Mouse (Mus musculus) C2C12 (cell line): Measurements from ENCODE around the gene Gabarap. TPM values are rescaled to one million over a fixed set of nuclear protein-coding genes. Genes with fewer than 3 reads are reported as not detected.
A peak's percentile ranks its signal among the peaks of the same experiment; 100 is the strongest.
"Not testable (repeated sequence)": the region's sequence is repeated elsewhere in the genome, so short reads cannot be mapped to it uniquely, and the experiment has no call there.

Experiments
- H3K27me3 ChIP-seq: one replicate; pipeline ENCODE4 v1.6.1; 2011; ENCODE audit not compliant: control insufficient read depth, insufficient read depth, insufficient read length
- H3K36me3 ChIP-seq: one replicate; pipeline ENCODE4 v1.6.1; 2011; ENCODE audit not compliant: control insufficient read depth, insufficient read depth
- H3K4me3 ChIP-seq: one replicate; pipeline ENCODE4 v1.5.1; 2011; ENCODE audit warnings: mild to moderate bottlenecking, control low read depth; ENCODE audit not compliant: poor library complexity, insufficient read depth, severe bottlenecking
- H3K79me2 ChIP-seq: one replicate; pipeline ENCODE4 v1.6.1; 2011; ENCODE audit not compliant: control insufficient read depth, insufficient read depth
- H3K79me3 ChIP-seq: one replicate; pipeline ENCODE4 v1.6.1; 2011; ENCODE audit warnings: low read depth, control low read depth
- H3ac ChIP-seq: one replicate; pipeline ENCODE3; 2011; ENCODE audit warnings: low read depth; ENCODE audit not compliant: control insufficient read depth, insufficient read length
- CEBPB ChIP-seq: IDR thresholded peaks from one replicate; pipeline ENCODE4 v1.6.1; 2011; ENCODE audit warnings: low read depth, mild to moderate bottlenecking, control low read depth, moderate library complexity
- CTCF ChIP-seq: IDR thresholded peaks from one replicate; pipeline ENCODE4 v1.5.1; 2011; ENCODE audit not compliant: control insufficient read depth, insufficient read depth, insufficient read length
- FOSL1 ChIP-seq: IDR thresholded peaks from one replicate; pipeline ENCODE4 v1.8.0; 2011; ENCODE audit warnings: mild to moderate bottlenecking, low read length; ENCODE audit not compliant: poor library complexity, insufficient read depth, severe bottlenecking
- MAX ChIP-seq: IDR thresholded peaks from one replicate; pipeline ENCODE4 v1.6.1; 2011; ENCODE audit warnings: mild to moderate bottlenecking, control low read depth
- MYOD1 ChIP-seq: IDR thresholded peaks from one replicate; pipeline ENCODE4 v1.6.1; 2011; ENCODE audit warnings: low read depth; ENCODE audit not compliant: control insufficient read depth, insufficient read length
- MYOG ChIP-seq: IDR thresholded peaks from one replicate; pipeline ENCODE4 v1.6.1; 2011; ENCODE audit not compliant: control insufficient read depth, insufficient read length; ENCODE audit errors: extremely low read depth
- USF1 ChIP-seq: IDR thresholded peaks from one replicate; pipeline ENCODE4 v1.6.1; 2011; ENCODE audit warnings: low read depth, mild to moderate bottlenecking, control low read depth, moderate library complexity
- polyA plus RNA-seq: library from polyadenylated mRNA; unstranded; fragments of >200 nt; fragmentation: generic; extraction: Trizol; gene quantifications from one replicate; pipeline ENCODE4 v1.2.1, GENCODE M21; 2012; ENCODE audit warnings: missing spikeins

The Gabarap gene
- polyA plus RNA-seq, 1 experiment = 362 TPM

DNA sequence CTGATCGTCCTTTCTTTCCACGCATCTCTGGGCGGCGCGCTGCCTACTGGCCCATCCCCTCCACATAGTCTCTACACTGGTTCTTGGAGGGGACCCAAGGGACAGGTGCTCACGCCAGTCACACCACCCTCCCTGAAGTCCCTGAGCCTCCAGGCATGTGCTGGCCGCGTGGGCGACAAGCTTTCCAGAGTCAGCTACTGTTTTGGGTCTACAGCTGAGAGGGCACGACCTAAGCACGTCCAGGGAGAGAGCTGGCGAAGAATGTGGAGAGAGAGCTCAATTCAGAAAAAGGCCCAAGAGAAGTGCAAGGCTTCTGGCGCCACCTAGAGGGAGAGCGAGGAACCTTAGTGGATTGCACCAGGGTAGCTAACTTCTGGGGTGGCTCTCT is 42.2 kb upstream of the Gabarap start:
- H3K36me3 ChIP-seq = no peaks in the 10 kb centered on the region
- peak overlapping the region; percentile 21 for H3ac ChIP-seq
- no peaks in the 10 kb centered on the region for H3K27me3 ChIP-seq
- TF ChIP-seq USF1 (no peak), MAX (no peak), FOSL1 (no peak), MYOD1 (peak; percentile 67), CEBPB (no peak), MYOG (no peak), CTCF (peak; percentile 65)
- no peak overlapping the region for H3K4me3 ChIP-seq
- no peaks in the 10 kb centered on the region for H3K79me2 ChIP-seq
- no peaks in the 10 kb centered on the region for H3K79me3 ChIP-seq

DNA sequence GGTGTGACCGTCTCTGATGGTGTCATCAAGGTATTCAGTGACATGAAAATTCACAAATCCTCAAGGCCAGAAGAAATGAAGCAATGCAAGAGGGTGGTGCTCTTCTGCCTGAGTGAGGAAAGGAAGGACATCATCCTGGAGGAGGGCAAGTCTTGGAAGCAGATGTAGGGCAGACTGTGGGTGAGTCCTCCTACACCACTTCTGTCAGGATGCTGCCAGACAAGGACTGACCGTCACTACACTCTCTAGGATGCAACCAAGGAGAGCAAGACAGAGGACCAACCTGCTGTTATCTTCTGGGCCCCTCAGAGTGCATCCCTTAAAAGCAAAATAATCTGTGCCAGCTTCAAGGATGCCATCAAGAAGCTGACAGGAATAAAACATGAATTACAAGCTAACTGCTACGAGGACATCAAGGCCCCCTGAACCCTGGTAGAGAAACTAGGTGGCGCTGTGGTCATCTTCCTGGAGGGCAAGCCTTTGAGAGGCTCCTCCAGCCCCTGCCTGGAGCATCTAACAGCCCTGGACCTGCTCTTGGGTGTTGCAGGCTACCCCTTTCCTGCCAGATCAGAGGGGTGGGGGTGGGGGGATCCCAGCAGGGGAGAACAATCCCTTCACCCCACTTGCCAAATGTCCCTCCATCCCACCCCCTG is 40.0 kb upstream of the Gabarap start:
- TF ChIP-seq FOSL1 = no peak
- peak; percentile 2 for TF ChIP-seq CTCF
- Histone ChIP-seq H3K36me3 (no peaks in the 10 kb centered on the region), H3K79me2 (no peaks in the 10 kb centered on the region), H3K79me3 (no peaks in the 10 kb centered on the region), H3K27me3 (no peaks in the 10 kb centered on the region), H3K4me3 (no peak overlapping the region), H3ac (peak overlapping the region; percentile 18)

DNA sequence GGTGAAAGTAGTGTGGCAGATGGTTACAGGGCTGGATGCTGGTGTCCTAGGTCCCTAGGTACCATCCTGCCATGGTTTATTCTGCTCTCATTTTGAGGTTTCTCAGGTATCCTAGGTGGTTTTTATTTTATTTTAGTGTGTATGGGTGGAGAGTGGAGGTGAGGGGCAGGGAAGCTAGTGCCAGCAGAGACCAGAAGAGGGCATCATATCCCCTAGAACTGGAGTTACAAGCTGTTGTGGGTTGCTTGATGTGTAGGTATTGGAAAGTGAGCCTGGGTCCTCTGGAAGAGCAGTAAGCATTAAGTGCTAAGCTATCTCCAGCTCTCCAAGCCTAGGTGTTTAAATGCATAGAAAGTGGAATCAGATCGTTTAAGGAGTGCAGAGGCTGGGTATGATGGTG is 38.7 kb upstream of the Gabarap start:
- no peaks in the 10 kb centered on the region for H3K27me3 ChIP-seq
- no peak overlapping the region for H3ac ChIP-seq
- H3K4me3 ChIP-seq = no peak overlapping the region
- H3K79me2 ChIP-seq = no peaks in the 10 kb centered on the region
- H3K79me3 ChIP-seq = no peaks in the 10 kb centered on the region
- TF ChIP-seq USF1 (no peak), MYOG (no peak), MYOD1 (no peak), MAX (no peak), CTCF (no peak), FOSL1 (no peak), CEBPB (no peak)
- no peaks in the 10 kb centered on the region for H3K36me3 ChIP-seq

DNA sequence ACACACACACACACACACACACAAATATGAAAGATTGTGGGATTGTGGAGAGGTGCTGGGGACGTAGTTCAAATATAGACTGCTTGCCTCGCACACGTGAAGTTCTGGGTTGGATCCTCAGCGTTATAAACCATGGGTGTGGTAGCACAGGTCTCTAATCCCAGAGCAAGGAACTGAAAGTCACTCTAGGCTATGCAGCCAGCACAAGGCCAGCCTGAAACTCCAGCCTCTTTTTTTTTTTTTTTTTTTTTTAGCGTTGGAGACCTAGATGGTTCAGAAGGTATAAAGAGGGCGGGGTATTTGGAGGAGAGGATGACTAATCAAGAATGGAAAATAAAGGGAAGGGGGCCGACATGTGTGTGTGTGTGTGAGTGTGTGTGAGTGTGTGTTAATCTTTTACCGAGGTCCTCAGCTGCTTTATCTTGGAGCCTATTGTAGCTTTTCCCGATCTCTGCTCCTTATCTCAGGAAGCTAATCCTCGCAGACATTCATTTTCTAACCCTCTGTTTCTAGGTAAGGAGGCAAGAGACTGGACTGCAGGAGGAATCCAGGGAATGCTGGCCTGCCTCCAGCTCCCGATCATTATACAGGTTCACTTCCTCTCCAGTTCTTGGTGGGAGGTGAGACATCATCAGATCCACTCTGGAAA is 37.6 kb upstream of the Gabarap start:
- TF ChIP-seq MAX (no peak), USF1 (no peak)
- no peaks in the 10 kb centered on the region for H3K79me3 ChIP-seq
- no peaks in the 10 kb centered on the region for H3K36me3 ChIP-seq
- H3K79me2 ChIP-seq = no peaks in the 10 kb centered on the region
- no peak overlapping the region for H3ac ChIP-seq
- H3K4me3 ChIP-seq = no peak overlapping the region
- no peaks in the 10 kb centered on the region for H3K27me3 ChIP-seq

DNA sequence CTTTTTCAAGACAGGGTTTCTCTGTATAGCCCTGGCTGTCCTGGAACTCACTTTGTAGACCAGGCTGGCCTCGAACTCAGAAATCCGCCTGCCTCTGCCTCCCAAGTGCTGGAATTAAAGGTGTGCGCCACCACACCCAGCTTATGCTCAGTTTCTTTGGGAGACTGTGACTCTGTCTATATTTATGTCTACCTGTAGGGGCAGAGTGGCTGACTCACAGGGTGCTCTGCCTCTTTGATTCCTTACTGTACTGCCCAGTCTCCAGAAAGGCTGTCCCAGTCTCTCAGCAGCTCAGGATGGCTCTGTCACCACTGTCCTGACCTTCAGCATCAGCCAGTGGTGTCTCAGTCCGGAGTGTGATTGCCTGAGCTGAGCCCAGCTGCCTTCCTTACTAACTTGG is 35.3 kb upstream of the Gabarap start:
- H3K79me3 ChIP-seq, H3K79me2 ChIP-seq, H3K36me3 ChIP-seq, H3K4me3 ChIP-seq, H3ac ChIP-seq, H3K27me3 ChIP-seq: not testable (repeated sequence)

DNA sequence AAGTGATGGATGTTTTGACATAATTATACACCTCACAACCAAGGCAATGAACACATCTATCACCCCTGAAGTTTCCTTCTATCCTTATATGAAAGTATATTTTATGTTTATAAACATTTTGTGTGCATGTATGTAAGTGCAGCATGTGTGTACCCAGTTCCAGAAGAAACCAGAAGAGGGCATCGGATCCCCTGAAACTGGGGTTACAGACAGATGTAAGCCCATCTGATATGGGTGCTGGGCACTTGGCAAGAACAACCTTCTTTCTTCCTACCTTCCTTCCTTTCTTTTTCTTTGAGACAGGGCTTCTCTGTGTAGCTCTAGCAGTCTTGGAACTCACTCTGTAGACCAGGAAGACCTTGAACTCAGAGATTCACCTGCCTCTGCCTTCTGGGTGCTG is 34.7 kb upstream of the Gabarap start:
- TF ChIP-seq USF1 = no peak
- TF ChIP-seq CEBPB = no peak
- TF ChIP-seq MYOG = no peak
- TF ChIP-seq MYOD1 = no peak
- no peak for TF ChIP-seq FOSL1
- no peak for TF ChIP-seq MAX
- TF ChIP-seq CTCF = no peak
- Histone ChIP-seq H3K4me3 (no peak overlapping the region), H3K36me3 (no peaks in the 10 kb centered on the region), H3K79me3 (no peaks in the 10 kb centered on the region), H3K27me3 (no peaks in the 10 kb centered on the region), H3ac (no peak overlapping the region), H3K79me2 (no peaks in the 10 kb centered on the region)
